Mouse (Mus musculus) liver, postnatal 0 days (tissue): ENCODE measurements around the gene Tomm20l.

Source experiments
- CTCF ChIP-seq: sonication (generic); IDR thresholded peaks from 2 replicates; pipeline ENCODE4 v1.5.1; 2016; ENCODE audit warnings: antibody characterized with exemption, low read depth
- EP300 ChIP-seq: IDR thresholded peaks from 2 replicates; pipeline ENCODE4 v1.6.1; 2016; ENCODE audit warnings: antibody characterized with exemption, low read depth, mild to moderate bottlenecking

- no peak for TF ChIP-seq CTCF
- TF ChIP-seq EP300, result no peak
Observed at GRCm38 (mm10) chr12:71086331-71086730, 24.9 kb upstream of the Tomm20l start.
